Mouse (Mus musculus): ENCODE measurements at regions not wholly inside any gene's neighbourhood (a gene's known extent, or its start where the extent isn't known, plus 50 kb on each side); places are given as distances from the start of the nearest gene placed in this dataset.

GRCm38 (mm10) chr14:99674399-99674798 is 375.9 kb downstream of the Klf5 start:
- TF ChIP-seq POLR2A (IDR thresholded peaks at IDR 0.05; ENCODE audit: extremely low read depth, insufficient read depth, low read length) (no peak), CTCF (IDR thresholded peaks at IDR 0.05; ENCODE audit: extremely low read depth, insufficient read depth, low read length) (no peak)
